Mouse (Mus musculus) heart, adult 9 months (tissue): ENCODE results near the gene Csf3.
"Not testable (repeated sequence)": the region's sequence is repeated elsewhere in the genome, so short reads cannot be mapped to it uniquely, and the experiment has no call there.

Source experiments
- DNase-seq, 2 experiments: peaks; one replicate each; pipeline ENCODE4 v3.0.0; 2022; ENCODE audit warnings: low spot score in 2 of 2

The Csf3 gene

GRCm38 (mm10) chr11:98729119-98729588 lies 28.1 kb downstream of the Csf3 start, which contains the start of gene Med24:
Gene Med24 (minus strand): TSS chr11:98729435.
- DNase-seq: peak; percentile 93 to 95

- no peak for DNase-seq
Observed at GRCm38 (mm10) chr11:98730727-98731126, 29.7 kb downstream of the Csf3 start.

- no peak for DNase-seq
Observed at GRCm38 (mm10) chr11:98731134-98731533, 30.1 kb downstream of the Csf3 start.

GRCm38 (mm10) chr11:98734020-98734419 lies 33.0 kb downstream of the Csf3 start:
- no peak for DNase-seq

GRCm38 (mm10) chr11:98735111-98735510 lies 34.0 kb downstream of the Csf3 start:
- no peak for DNase-seq

- DNase-seq: no peak
Observed at GRCm38 (mm10) chr11:98736176-98736575, 35.1 kb downstream of the Csf3 start.

- DNase-seq: not testable (repeated sequence)
Observed at GRCm38 (mm10) chr11:98737220-98737619, 36.2 kb downstream of the Csf3 start.

- DNase-seq: no peak
Observed at GRCm38 (mm10) chr11:98738428-98738911, 37.4 kb downstream of the Csf3 start.

GRCm38 (mm10) chr11:98738925-98739324 lies 37.9 kb downstream of the Csf3 start:
- DNase-seq: no peak

GRCm38 (mm10) chr11:98740026-98740392 lies 38.9 kb downstream of the Csf3 start:
- DNase-seq: no peak

- peak; percentile 83 for DNase-seq
Observed at GRCm38 (mm10) chr11:98740393-98741050, 39.5 kb downstream of the Csf3 start, which contains the start of gene Thra. Gene Thra (plus strand): TSS chr11:98740638.

- no peak for DNase-seq
Observed at GRCm38 (mm10) chr11:98741051-98741620, 40.1 kb downstream of the Csf3 start.

GRCm38 (mm10) chr11:98741622-98742396 lies 40.7 kb downstream of the Csf3 start:
- DNase-seq: peak in 1 of 2 experiments; percentile 78

- DNase-seq: peak in 1 of 2 experiments; percentile 62
Observed at GRCm38 (mm10) chr11:98742397-98743291, 41.6 kb downstream of the Csf3 start.

- DNase-seq: peak; percentile 67 to 78
Observed at GRCm38 (mm10) chr11:98743655-98744345, 42.7 kb downstream of the Csf3 start.

- no peak for DNase-seq
Observed at GRCm38 (mm10) chr11:98744456-98745019, 43.5 kb downstream of the Csf3 start.

GRCm38 (mm10) chr11:98745932-98746853 lies 45.1 kb downstream of the Csf3 start:
- DNase-seq: no peak

- DNase-seq: peak; percentile 89
Observed at GRCm38 (mm10) chr11:98746855-98747693, 46.0 kb downstream of the Csf3 start.
